9 mouse cellular contexts compared by ENCODE assay signal in the genomic region with DNA sequence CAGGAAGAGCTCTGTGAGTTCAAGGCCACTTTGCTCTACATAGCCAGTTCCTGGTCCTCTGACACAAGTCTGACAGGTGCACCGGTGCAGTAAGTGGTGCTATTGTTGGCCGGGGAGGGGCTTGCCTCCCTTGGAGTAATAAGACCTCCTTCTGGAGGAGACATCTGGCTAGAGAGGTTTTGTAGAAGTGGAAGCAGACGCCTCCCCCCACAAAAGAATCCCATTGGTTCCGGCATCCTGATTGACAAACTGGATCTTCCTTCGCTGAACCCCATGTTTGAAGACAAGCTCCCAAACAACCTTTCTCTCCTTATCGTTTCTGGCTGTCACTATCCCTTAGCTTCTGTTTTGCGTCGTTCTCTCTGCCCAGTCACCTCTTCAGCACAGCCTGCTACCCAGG. TPM values are rescaled to one million over a fixed set of nuclear protein-coding genes. Genes with fewer than 3 reads are reported as not detected.
DNase-seq lines count a peak whose midpoint lies in the region; ATAC-seq lines count a peak whose summit lies in the region.
"Had no signal": no experiment of that assay in that cellular context is flagged by ENCODE, and none has a peak within 500 bp of the region (broad histone marks: within the 10 kb centered on the region; RNA-seq: fewer than 3 reads in every experiment).

No protein-coding gene starts in this region.

- H3K4me2 ChIP-seq in heart, embryonic 13.5 days: no peak overlapping the region
- peak overlapping the region; percentile 79 for H3K4me2 ChIP-seq in embryonic facial prominence, embryonic 15.5 days (replicated peaks)
- H3K4me2 ChIP-seq in stomach, embryonic 15.5 days: peak overlapping the region; percentile 14; the same call in 1 of the 2 replicates

- H3K27me3 ChIP-seq in heart, embryonic 13.5 days (replicated peaks): peaks cover 28% of the 10 kb centered on the region
- peaks cover 6% of the 10 kb centered on the region for H3K27me3 ChIP-seq in embryonic facial prominence, embryonic 15.5 days
- 0 out of 2 replicates have a peak, but pooled peaks cover 5% of the 10 kb centered on the region for H3K27me3 ChIP-seq in stomach, embryonic 15.5 days (replicated peaks)

- no peak for DNase-seq in heart, adult 8-10 months (ENCODE audit: low spot score)
- peak; percentile 30 for DNase-seq in retina, postnatal 1 day
- no peak for DNase-seq in retina, embryonic 14.5 days (ENCODE audit: low spot score)
- DNase-seq in kidney, adult 8-10 months: no peak
- no peak for DNase-seq in thymus, postnatal 10 days (ENCODE audit: low spot score in 2 of 2)

- no peaks in the 10 kb centered on the region for H3K9me3 ChIP-seq in heart, embryonic 13.5 days
- H3K9me3 ChIP-seq in embryonic facial prominence, embryonic 15.5 days (replicated peaks): no peaks in the 10 kb centered on the region
- H3K9me3 ChIP-seq in stomach, embryonic 15.5 days: no peaks in the 10 kb centered on the region
- H3K9me3 ChIP-seq: midbrain, embryonic 12.5 days had no signal

- ATAC-seq in heart, embryonic 13.5 days (ENCODE audit: extremely low read depth, insufficient number of reproducible peaks, low FRiP score, low TSS enrichment): no peak
- ATAC-seq in embryonic facial prominence, embryonic 15.5 days (ENCODE audit: insufficient number of reproducible peaks, low FRiP score, low TSS enrichment, low read depth): no peak
- no peak for ATAC-seq in stomach, embryonic 15.5 days (ENCODE audit: insufficient read depth, low FRiP score, low read depth)

- H3K4me3 ChIP-seq in heart, embryonic 13.5 days: no peak overlapping the region
- peak overlapping the region; percentile 3; the same call in 1 of the 2 replicates for H3K4me3 ChIP-seq in embryonic facial prominence, embryonic 15.5 days (replicated peaks)
- H3K4me3 ChIP-seq in stomach, embryonic 15.5 days (replicated peaks): no peak overlapping the region

- 13% methylated on average over 8 of the region's 8 CpGs for WGBS in heart, embryonic 13.5 days
- 9% methylated on average over 8 of the region's 8 CpGs for WGBS in embryonic facial prominence, embryonic 15.5 days
- WGBS in stomach, embryonic 15.5 days: 17% methylated on average over 8 of the region's 8 CpGs

- H3K4me1 ChIP-seq in heart, embryonic 13.5 days: peaks cover 56% of the 10 kb centered on the region
- H3K4me1 ChIP-seq in embryonic facial prominence, embryonic 15.5 days: peaks cover 47% of the 10 kb centered on the region
- peaks cover 43% of the 10 kb centered on the region for H3K4me1 ChIP-seq in stomach, embryonic 15.5 days

- H3K36me3 ChIP-seq in heart, embryonic 13.5 days: peaks cover 7% of the 10 kb centered on the region
- peaks cover 4% of the 10 kb centered on the region; the same call in 1 of the 2 replicates for H3K36me3 ChIP-seq in embryonic facial prominence, embryonic 15.5 days
- H3K36me3 ChIP-seq in stomach, embryonic 15.5 days: 0 out of 2 replicates have a peak, but pooled peaks cover 3% of the 10 kb centered on the region

- no peak overlapping the region for H3K27ac ChIP-seq in heart, embryonic 13.5 days (replicated peaks)
- H3K27ac ChIP-seq in embryonic facial prominence, embryonic 15.5 days (replicated peaks): peak overlapping the region; percentile 63; the same call in 1 of the 2 replicates
- H3K27ac ChIP-seq in stomach, embryonic 15.5 days: peak overlapping the region; percentile 74

- 0 out of 2 replicates have a peak overlapping the region, but pooled peaks have one; percentile 99 for H3K9ac ChIP-seq in heart, embryonic 13.5 days
- H3K9ac ChIP-seq in embryonic facial prominence, embryonic 15.5 days: no peak overlapping the region
- no peak overlapping the region for H3K9ac ChIP-seq in stomach, embryonic 15.5 days

RNA-seq across cellular contexts. Expression of a gene that starts 0.8 kb away (rescaled TPM):
- polyA plus RNA-seq in heart, embryonic 13.5 days (2015; fragmentation: Nextera tagmentation; extraction: Ambion mirVana): 2.8 and 2.9 TPM in 2 replicates
- 1 to 10 TPM; 2.5 to 5.4 (median 3.6) TPM for total RNA-seq in heart, adult 8-10 months (2022)
- 8.5 and 9.7 TPM in 2 replicates for polyA plus RNA-seq in embryonic facial prominence, embryonic 15.5 days (2015; fragmentation: Nextera tagmentation; extraction: Ambion mirVana)
- 5.5 and 6.1 TPM in 2 replicates for polyA plus RNA-seq in stomach, embryonic 15.5 days (2015; fragmentation: Nextera tagmentation; extraction: Ambion mirVana)

RNA-seq across cellular contexts. Expression of a gene that starts 18.2 kb away (rescaled TPM):
- 220 and 224 TPM in 2 replicates for polyA plus RNA-seq in heart, embryonic 13.5 days (2015; fragmentation: Nextera tagmentation; extraction: Ambion mirVana)
- total RNA-seq in heart, adult 8-10 months (2022): 10 to 100 TPM; 76.5 to 84.8 (median 79.6) TPM
- 196 and 199 TPM in 2 replicates for polyA plus RNA-seq in embryonic facial prominence, embryonic 15.5 days (2015; fragmentation: Nextera tagmentation; extraction: Ambion mirVana)
- 155 and 161 TPM in 2 replicates for polyA plus RNA-seq in stomach, embryonic 15.5 days (2015; fragmentation: Nextera tagmentation; extraction: Ambion mirVana)

RNA-seq across cellular contexts. Expression of a gene that starts 21.6 kb away (rescaled TPM):
- polyA plus RNA-seq in heart, embryonic 13.5 days (2015; fragmentation: Nextera tagmentation; extraction: Ambion mirVana): 10.5 and 11.3 TPM in 2 replicates
- total RNA-seq in heart, adult 8-10 months (2022): 1 to 10 TPM; 3.4 to 7.2 (median 4.4) TPM
- 9.1 and 9.5 TPM in 2 replicates for polyA plus RNA-seq in embryonic facial prominence, embryonic 15.5 days (2015; fragmentation: Nextera tagmentation; extraction: Ambion mirVana)
- polyA plus RNA-seq in stomach, embryonic 15.5 days (2015; fragmentation: Nextera tagmentation; extraction: Ambion mirVana): 7.3 and 7.8 TPM in 2 replicates

RNA-seq across cellular contexts. Expression of a gene that starts 40.6 kb away (rescaled TPM):
- polyA plus RNA-seq in heart, embryonic 13.5 days (2015; fragmentation: Nextera tagmentation; extraction: Ambion mirVana): 287 and 294 TPM in 2 replicates
- 100 to 1,000 TPM; 174 to 204 (median 197) TPM for total RNA-seq in heart, adult 8-10 months (2022)
- polyA plus RNA-seq in embryonic facial prominence, embryonic 15.5 days (2015; fragmentation: Nextera tagmentation; extraction: Ambion mirVana): 197 and 199 TPM in 2 replicates
- 256 and 259 TPM in 2 replicates for polyA plus RNA-seq in stomach, embryonic 15.5 days (2015; fragmentation: Nextera tagmentation; extraction: Ambion mirVana)

RNA-seq across cellular contexts. Expression of a gene that starts 55.1 kb away (rescaled TPM):
- polyA plus RNA-seq in heart, embryonic 13.5 days (2015; fragmentation: Nextera tagmentation; extraction: Ambion mirVana): 1.1 and 1.7 TPM in 2 replicates
- under 1 TPM in 1 of 4 experiments, not detected in 3; 0.16 TPM for total RNA-seq in heart, adult 8-10 months (2022)
- 7.5 and 8.3 TPM in 2 replicates for polyA plus RNA-seq in embryonic facial prominence, embryonic 15.5 days (2015; fragmentation: Nextera tagmentation; extraction: Ambion mirVana)
- polyA plus RNA-seq in stomach, embryonic 15.5 days (2015; fragmentation: Nextera tagmentation; extraction: Ambion mirVana): 8.8 and 9.2 TPM in 2 replicates
